Mouse (Mus musculus) adrenal gland, adult (tissue): ENCODE measurements around the gene Krt27.

Experiments
- DNase-seq, 2 experiments: peaks; one replicate each; pipeline ENCODE4 v3.0.0; 2022 to 2023; ENCODE audit warnings: low spot score in 1 of 2; ENCODE audit not compliant: inconsistent age in 2 of 2

Krt27 gene

GRCm38 (mm10) chr11:99333426-99333825 is 17.5 kb downstream of the Krt27 start:
- no peak for DNase-seq

DNA sequence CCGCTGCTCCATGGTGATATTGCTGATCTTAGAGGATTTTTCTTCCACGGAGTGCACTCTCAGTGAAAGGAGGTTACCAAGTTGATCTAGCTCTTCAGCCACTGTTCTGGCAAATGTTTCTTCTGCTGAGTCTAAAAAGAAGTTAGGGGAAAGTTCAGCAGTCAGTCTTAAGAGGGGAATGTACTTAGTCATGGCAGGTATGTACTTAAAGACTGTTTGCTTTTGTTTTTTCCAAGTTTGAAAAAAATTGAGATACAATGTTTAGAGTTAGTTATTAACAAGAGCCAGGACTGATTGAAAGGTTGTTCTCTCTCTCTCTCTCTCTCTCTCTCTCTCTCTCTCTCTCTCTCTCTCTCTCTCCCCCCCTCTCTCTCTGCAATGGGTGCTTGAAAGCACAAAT is 21.2 kb downstream of the Krt27 start:
- DNase-seq: no peak

DNA sequence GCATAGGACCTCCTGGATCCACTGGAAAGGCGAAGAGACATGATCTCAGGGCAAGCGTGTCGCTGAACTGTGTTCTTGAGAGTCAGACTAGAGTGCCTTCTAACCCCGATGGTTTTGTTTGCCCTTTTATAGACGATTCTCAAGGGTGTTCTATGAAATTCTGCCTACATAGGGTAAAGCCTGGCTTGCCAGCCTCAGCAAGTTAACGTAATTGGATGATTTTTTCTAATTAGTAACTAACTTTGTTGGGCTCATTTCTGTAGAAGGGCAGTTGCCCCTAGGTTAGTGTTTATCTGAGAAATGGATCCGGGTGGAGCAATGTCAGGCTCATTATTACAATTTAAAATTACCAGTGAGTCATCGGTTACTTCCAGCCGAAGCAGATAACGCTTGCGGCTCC is 28.1 kb downstream of the Krt27 start, which contains the start of gene Krt25:
Gene Krt25, minus strand, starts transcription at position 101 of the 400 bp plus-strand sequence.
- no peak for DNase-seq

GRCm38 (mm10) chr11:99321094-99321493 is 29.8 kb downstream of the Krt27 start:
- DNase-seq: no peak

GRCm38 (mm10) chr11:99319127-99319526 is 31.8 kb downstream of the Krt27 start:
- no peak for DNase-seq

DNA sequence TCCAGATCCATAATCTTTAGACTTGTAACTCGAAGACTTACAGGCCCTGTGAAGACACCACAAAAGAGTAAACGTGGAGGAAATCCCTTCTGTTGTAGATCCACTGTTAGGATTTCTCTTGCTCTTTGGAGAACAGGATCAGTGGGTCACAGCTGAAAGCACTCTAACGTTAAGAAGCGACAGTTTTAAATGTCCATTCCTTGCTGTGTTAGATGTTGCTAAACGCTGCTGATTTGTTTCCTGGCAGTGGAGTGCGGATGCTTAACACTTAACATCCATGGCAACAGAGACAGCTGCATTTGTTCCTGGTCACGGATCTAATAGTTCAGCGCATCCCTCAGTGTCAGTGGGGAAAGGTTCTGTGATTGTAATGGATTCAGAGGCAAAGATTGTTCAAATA is 34.4 kb downstream of the Krt27 start:
- no peak for DNase-seq

DNA sequence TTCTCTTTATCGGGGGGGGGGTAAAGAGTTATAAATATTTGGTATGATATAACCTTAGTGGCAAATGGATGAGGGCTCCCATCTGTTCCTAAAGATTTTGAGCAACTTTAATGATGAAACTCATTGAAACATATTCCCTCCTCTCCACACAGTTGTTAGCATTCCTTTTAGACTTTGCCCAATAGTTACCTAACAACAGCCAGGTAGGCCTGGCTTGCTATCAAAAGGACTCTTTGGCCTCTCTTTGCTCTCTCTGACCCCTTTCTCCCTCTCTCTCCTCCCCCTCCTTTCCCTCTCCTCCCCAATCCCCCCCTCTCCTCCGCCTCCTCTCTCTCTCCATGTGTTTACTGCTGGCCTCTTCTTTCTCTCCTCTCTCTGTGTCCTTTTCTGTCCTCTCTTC is 36.3 kb downstream of the Krt27 start:
- DNase-seq: no peak

- peak in 1 of 2 experiments; percentile 43 for DNase-seq
Measured at GRCm38 (mm10) chr11:99310882-99311281, 40.0 kb downstream of the Krt27 start.

- DNase-seq: peak; percentile 31 to 84
Measured at GRCm38 (mm10) chr11:99307579-99307978, 43.3 kb downstream of the Krt27 start.
